Mouse (Mus musculus) hindbrain, embryonic 14.5 days (tissue): ENCODE measurements at regions not wholly inside any gene's neighbourhood (a gene's known extent, or its start where the extent isn't known, plus 50 kb on each side); places are given as distances from the start of the nearest gene placed in this dataset.
A peak's percentile ranks its signal among the peaks of the same experiment; 100 is the strongest.

Experiments used
- ATAC-seq: fragments of 200-750 bp; cut with Nextera tagmentation; 2 replicates; pipeline ENCODE4 v1.8.0; 2017; ENCODE audit warnings: moderate number of reproducible peaks, mild to moderate bottlenecking, moderate TSS enrichment, moderate library complexity; ENCODE audit not compliant: low FRiP score
- DNase-seq: peaks from one replicate; pipeline ENCODE4 v3.0.0-alpha.2; 2015; ENCODE audit warnings: low spot score
- H3K27ac ChIP-seq: fragments of 300-500 bp; sonication (generic); 2 replicates; pipeline ENCODE4 v1.5.1; 2014; ENCODE audit warnings: mild to moderate bottlenecking, moderate library complexity
- H3K27me3 ChIP-seq: fragments of 300-500 bp; sonication (generic); 2 replicates; pipeline ENCODE4 v1.6.1; 2014; ENCODE audit warnings: mild to moderate bottlenecking, low read length, mixed read lengths; ENCODE audit not compliant: control insufficient read depth, insufficient read depth
- H3K36me3 ChIP-seq: fragments of 300-500 bp; sonication (generic); replicated peaks from 2 replicates; pipeline ENCODE4 v1.6.1; 2014; ENCODE audit not compliant: control insufficient read depth, insufficient read depth
- H3K4me1 ChIP-seq: fragments of 300-500 bp; sonication (generic); replicated peaks from 2 replicates; pipeline ENCODE4 v1.6.1; 2014; ENCODE audit warnings: antibody characterized with exemption, low read length, mixed read lengths; ENCODE audit not compliant: control insufficient read depth, insufficient read depth
- H3K4me2 ChIP-seq: fragments of 300-500 bp; sonication (generic); replicated peaks from 2 replicates; pipeline ENCODE4 v1.6.1; 2014; ENCODE audit warnings: mild to moderate bottlenecking, moderate library complexity
- H3K4me3 ChIP-seq: fragments of 300-500 bp; sonication (generic); replicated peaks from 2 replicates; pipeline ENCODE4 v1.5.1; 2014; ENCODE audit warnings: mild to moderate bottlenecking, low read length
- H3K9ac ChIP-seq: fragments of 300-500 bp; sonication (generic); 2 replicates; pipeline ENCODE4 v1.6.1; 2014
- H3K9me3 ChIP-seq: fragments of 300-500 bp; sonication (generic); 2 replicates; pipeline ENCODE4 v1.6.1; 2016; ENCODE audit warnings: low read length; ENCODE audit not compliant: control insufficient read depth
- WGBS: fragments of 180-500 bp; shearing (Covaris S2); extraction: QIAGEN DNeasy Blood & Tissue Kit; methylation state at CpG from one replicate; pipeline ENCODE4 v1.1.7; 2014; 5-methylcytosine and 5-hydroxymethylcytosine counted together

DNA sequence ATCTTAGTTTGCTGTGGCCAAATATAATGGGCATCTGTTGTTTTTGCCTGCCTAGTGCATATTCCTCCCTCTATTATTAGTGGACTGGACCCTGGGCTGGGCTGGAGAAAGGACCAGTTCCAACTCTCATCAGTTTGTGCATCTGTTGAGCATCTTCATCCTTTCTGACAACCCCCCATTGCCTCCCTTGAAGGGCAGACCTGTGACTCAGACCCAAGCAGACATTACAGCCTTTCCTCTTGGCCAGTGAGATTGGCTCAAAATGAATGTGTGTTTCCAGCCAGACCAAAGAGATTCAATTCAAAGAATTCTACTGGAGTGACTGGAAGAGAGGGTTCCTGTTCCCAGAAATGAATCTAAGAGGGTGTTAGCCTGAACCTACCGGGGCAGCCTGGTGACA, 433.2 kb upstream of the Gm765 start:
- no peak overlapping the region for H3K4me2 ChIP-seq
- H3K9ac ChIP-seq, result no peak overlapping the region
- H3K4me3 ChIP-seq, result no peak overlapping the region
- H3K36me3 ChIP-seq, result no peaks in the 10 kb centered on the region
- peaks cover 18% of the 10 kb centered on the region for H3K27me3 ChIP-seq
- no peak overlapping the region for H3K27ac ChIP-seq
- H3K9me3 ChIP-seq, result no peaks in the 10 kb centered on the region
- H3K4me1 ChIP-seq, result no peaks in the 10 kb centered on the region
- WGBS, result 93% methylated on average over 1 of the region's 1 CpGs
- no peak for ATAC-seq
- DNase-seq, result no peak

DNA sequence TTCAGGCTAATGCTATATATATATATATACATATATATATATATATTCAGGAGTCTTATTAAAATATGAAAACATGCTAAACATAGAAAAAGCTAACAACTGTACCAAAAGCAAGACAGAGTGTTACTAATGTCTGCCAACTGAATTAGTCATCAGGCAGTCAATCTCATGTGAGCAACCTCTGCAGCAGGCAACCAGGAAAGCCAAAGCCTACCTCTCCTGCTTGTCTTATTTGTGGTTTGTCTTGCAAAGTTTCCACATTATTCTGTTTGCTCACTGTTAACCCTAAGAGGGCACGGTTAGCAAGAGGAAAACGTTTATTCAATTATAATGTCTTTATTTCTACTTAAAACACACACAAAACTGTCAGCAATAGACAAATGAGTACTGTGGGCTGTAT, 427.4 kb upstream of the Gm765 start:
- Histone ChIP-seq H3K9ac (no peak overlapping the region), H3K27ac (no peak overlapping the region), H3K36me3 (no peaks in the 10 kb centered on the region), H3K9me3 (no peaks in the 10 kb centered on the region), H3K4me2 (no peak overlapping the region), H3K27me3 (peaks cover 18% of the 10 kb centered on the region), H3K4me1 (peaks cover 13% of the 10 kb centered on the region), H3K4me3 (no peak overlapping the region)
- DNase-seq, result no peak
- no peak for ATAC-seq
- WGBS, result 80% methylated on average over 2 of the region's 2 CpGs

DNA sequence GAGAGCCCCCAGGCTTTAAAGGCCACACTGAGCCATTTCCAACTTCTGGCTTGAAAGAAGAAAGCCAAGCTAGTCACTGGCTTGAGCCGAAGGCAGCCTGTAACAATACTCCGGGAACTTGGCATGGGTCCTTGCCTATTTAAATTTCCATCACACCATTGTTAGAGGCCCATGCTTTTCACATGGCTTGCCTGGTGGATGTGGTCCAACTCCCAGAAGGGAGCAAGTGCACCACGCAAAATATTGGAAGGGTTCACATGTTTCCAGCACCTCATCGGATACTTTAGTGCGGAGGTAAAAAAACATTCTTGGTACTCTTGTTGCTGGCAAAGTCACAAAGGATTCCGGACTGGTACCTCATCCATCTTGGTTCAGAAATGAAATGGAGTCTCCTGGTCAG, 426.8 kb upstream of the Gm765 start:
- ATAC-seq, result 0 out of 2 replicates have a peak, but pooled peaks have one; percentile 37
- no peak overlapping the region for H3K27ac ChIP-seq

DNA sequence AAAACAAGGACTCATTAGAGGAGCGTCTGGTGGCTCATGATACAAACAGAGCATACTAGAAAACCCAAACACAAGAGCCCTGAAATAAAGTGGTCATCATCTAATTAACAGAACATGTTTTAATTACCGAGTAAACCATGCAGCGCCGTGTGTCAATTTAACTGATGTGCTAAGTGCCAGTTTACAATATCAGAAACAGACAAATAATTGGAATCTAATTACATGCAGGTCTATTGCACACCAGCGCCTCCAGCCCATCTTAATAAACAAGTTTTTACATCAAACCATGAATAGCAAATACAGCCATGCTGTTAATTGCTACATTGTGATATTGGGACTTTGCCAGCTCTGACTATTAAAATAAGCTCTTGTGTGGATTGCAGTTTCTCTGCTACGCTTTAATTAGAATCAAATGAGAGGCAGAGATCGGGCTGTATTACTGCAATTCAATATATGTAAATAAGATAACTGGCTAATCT, 425.3 kb upstream of the Gm765 start:
- Histone ChIP-seq H3K27me3 (peaks cover 8% of the 10 kb centered on the region), H3K4me1 (peaks cover 13% of the 10 kb centered on the region), H3K36me3 (no peaks in the 10 kb centered on the region), H3K4me2 (no peak overlapping the region), H3K9ac (no peak overlapping the region), H3K9me3 (no peaks in the 10 kb centered on the region), H3K4me3 (no peak overlapping the region), H3K27ac (no peak overlapping the region)
- WGBS, result 29% methylated on average over 7 of the region's 7 CpGs
- DNase-seq (peak; percentile 79), ATAC-seq (peak; percentile 75)

More for the DNA sequence above, 426.8 kb upstream of the Gm765 start:
- peak; percentile 55 for DNase-seq
- Histone ChIP-seq H3K4me3 (no peak overlapping the region), H3K27me3 (peaks cover 12% of the 10 kb centered on the region), H3K4me1 (peaks cover 13% of the 10 kb centered on the region), H3K9ac (no peak overlapping the region), H3K36me3 (no peaks in the 10 kb centered on the region), H3K4me2 (no peak overlapping the region), H3K9me3 (no peaks in the 10 kb centered on the region)
- 58% methylated on average over 6 of the region's 6 CpGs for WGBS

DNA sequence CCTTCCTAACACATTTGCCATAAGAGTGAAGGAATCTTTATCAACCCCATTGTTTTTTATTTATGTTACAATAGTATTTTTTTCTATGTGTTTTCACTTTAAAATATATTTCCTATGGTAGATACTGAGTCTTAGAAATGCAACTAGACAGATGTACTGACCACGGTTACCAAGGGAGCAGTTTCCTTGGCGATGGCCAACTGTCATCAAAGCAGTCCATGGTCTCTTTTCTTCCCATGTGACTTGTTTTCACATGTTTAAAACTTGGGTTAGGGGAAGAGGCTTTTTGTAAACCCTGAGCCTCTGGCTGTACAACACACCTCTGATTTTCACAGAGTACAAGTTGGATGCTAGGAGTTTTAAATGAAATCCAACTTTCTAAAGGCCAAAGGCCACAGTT, 411.9 kb upstream of the Gm765 start:
- H3K4me3 ChIP-seq, result no peak overlapping the region
- WGBS, result 73% methylated on average over 2 of the region's 2 CpGs
- H3K4me1 ChIP-seq, result no peaks in the 10 kb centered on the region
- no peaks in the 10 kb centered on the region for H3K9me3 ChIP-seq
- H3K27me3 ChIP-seq, result no peaks in the 10 kb centered on the region
- ATAC-seq (no peak), DNase-seq (no peak)
- H3K4me2 ChIP-seq, result no peak overlapping the region
- no peaks in the 10 kb centered on the region for H3K36me3 ChIP-seq
- H3K9ac ChIP-seq, result no peak overlapping the region
- H3K27ac ChIP-seq, result no peak overlapping the region

DNA sequence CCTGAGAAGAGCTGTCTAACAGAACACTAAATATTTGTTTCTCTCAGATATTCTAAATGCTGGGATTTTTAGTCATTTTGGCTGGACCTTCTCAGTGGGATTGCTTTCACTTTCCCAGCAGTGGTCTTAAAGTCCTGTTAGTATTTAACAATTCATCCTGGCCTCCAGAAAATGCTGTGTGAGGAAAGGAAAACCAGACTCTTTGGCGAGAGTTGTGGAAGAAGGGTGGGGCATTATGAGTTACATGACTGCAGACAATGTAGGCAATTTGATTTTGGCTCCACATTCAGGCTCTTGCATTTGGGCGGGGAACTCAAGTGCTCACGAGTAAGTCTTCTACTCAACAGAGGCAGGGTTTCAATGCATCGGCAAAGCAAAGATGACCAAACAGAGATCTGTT, 406.1 kb upstream of the Gm765 start:
- Histone ChIP-seq H3K4me1 (no peaks in the 10 kb centered on the region), H3K27me3 (no peaks in the 10 kb centered on the region), H3K27ac (no peak overlapping the region), H3K4me2 (no peak overlapping the region), H3K36me3 (no peaks in the 10 kb centered on the region), H3K4me3 (no peak overlapping the region), H3K9me3 (no peaks in the 10 kb centered on the region), H3K9ac (no peak overlapping the region)
- DNase-seq (no peak), ATAC-seq (no peak)
- WGBS, result 91% methylated on average over 4 of the region's 4 CpGs

DNA sequence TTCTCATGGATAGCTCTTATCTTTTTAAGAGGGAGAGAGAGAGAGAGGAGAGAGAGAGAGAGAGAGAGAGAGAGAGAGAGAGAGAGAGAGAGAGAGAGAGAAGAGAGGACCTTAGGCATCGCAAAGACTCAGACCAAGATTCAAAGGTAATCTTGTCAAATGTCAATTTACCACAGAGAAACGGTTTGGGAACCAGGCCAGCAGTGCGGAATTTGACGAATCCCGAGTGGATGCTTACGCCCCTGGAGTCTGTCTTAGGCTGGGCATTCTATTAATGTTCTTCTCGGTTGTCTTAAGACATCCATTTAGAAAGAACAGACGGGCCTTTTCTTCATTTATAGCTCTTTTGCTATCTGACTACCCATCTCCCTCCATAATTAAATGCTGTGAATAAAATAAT, 404.4 kb upstream of the Gm765 start:
- H3K36me3 ChIP-seq, result no peaks in the 10 kb centered on the region
- no peaks in the 10 kb centered on the region for H3K27me3 ChIP-seq
- no peak overlapping the region for H3K9ac ChIP-seq
- ATAC-seq, result no peak
- WGBS, result 45% methylated on average over 8 of the region's 8 CpGs
- H3K4me2 ChIP-seq, result no peak overlapping the region
- no peak overlapping the region for H3K27ac ChIP-seq
- no peak for DNase-seq
- H3K4me3 ChIP-seq, result no peak overlapping the region
- H3K4me1 ChIP-seq, result no peaks in the 10 kb centered on the region
- H3K9me3 ChIP-seq, result no peaks in the 10 kb centered on the region

DNA sequence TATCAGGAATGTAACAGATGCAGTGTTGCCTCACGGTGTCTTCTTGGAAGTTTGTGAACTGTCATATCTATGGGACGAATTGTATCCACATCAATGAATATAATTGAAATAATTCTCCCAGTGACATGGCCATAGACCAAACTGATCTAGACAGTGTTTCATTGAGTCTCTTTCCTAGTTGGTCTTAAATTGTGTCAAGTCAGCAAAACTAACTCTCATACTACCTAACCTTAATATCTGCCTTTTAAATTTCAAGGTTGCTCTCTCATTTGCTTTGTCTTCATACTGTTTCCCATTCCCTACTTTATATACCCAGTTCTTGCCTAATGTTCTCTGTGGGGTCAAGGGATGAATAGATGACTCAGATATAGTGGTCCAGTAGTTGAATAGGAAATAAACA, 397.9 kb upstream of the Gm765 start:
- no peak overlapping the region for H3K4me3 ChIP-seq
- no peak overlapping the region for H3K9ac ChIP-seq
- no peak overlapping the region for H3K4me2 ChIP-seq
- no peak overlapping the region for H3K27ac ChIP-seq
- no peak for DNase-seq
- 98% methylated on average over 2 of the region's 2 CpGs for WGBS
- no peaks in the 10 kb centered on the region for H3K36me3 ChIP-seq
- H3K9me3 ChIP-seq, result no peaks in the 10 kb centered on the region
- H3K4me1 ChIP-seq, result no peaks in the 10 kb centered on the region
- H3K27me3 ChIP-seq, result no peaks in the 10 kb centered on the region
- ATAC-seq, result no peak

DNA sequence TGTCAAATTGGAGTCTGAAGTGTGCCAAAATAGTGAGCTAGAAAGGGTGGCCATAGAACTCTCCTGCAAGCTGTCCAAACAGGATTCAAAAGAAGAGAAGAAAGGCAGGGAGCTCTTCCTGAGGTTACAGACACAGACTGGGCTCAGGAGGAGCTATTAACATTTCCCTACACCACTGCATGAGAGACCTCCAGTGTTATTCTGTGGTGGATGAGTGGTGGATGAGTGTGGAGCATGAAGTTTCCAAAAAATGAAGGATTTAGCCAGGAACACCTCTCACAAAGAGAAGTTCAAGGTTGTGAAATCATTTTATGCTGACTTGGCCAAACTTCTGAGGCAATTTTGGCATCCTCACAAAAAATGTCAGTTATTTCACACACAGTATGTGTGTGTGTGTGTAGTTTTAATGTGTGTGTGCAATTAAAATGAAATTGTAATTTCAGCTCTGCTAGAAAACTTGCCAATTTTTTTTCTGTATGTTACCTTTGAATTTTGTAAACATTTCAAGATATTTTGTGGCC, 388.5 kb upstream of the Gm765 start:
- Histone ChIP-seq H3K4me3 (no peak overlapping the region), H3K9ac (no peak overlapping the region), H3K4me1 (no peaks in the 10 kb centered on the region), H3K36me3 (no peaks in the 10 kb centered on the region), H3K4me2 (no peak overlapping the region), H3K27me3 (no peaks in the 10 kb centered on the region), H3K27ac (no peak overlapping the region), H3K9me3 (no peaks in the 10 kb centered on the region)
- no peak for ATAC-seq
- no peak for DNase-seq

DNA sequence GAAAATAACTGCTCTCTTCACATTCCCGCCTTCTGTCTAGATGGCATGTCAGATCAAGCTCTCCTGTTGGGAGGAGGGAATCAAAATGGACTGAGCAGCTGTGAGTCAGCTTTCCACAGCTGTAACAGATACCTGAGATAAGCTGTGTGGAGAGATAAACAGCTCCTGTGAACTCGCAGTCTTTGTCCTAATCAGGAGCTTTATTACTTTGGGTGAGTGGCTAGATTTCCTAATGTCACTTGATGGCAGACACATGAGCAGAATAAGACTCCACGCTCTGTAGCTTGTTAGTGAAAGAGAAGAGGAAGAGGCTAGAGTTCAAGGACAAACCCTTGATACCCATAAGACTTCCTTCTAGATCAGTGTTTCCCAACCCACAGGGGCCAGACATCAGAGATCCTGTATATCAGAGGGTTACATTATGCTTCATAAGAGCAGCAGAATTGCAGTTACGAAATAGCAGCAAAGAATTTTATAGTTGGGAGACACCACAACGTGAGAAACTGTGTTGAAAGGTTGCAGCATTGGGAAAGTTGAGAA, 384.1 kb upstream of the Gm765 start:
- Histone ChIP-seq H3K36me3 (no peaks in the 10 kb centered on the region), H3K4me3 (no peak overlapping the region), H3K27me3 (no peaks in the 10 kb centered on the region), H3K4me1 (no peaks in the 10 kb centered on the region), H3K4me2 (no peak overlapping the region), H3K9ac (no peak overlapping the region), H3K9me3 (no peaks in the 10 kb centered on the region), H3K27ac (no peak overlapping the region)
- WGBS, result 86% methylated on average over 5 of the region's 5 CpGs
- ATAC-seq, result no peak
- DNase-seq, result no peak
